Mouse (Mus musculus) cortical plate, adult 2 months (tissue): Measurements from ENCODE around the gene Insr.

Source experiments
- CTCF ChIP-seq: fragments of 200-500 bp; IDR thresholded peaks from 2 replicates; pipeline ENCODE4 v1.5.1; 2011; ENCODE audit warnings: mild to moderate bottlenecking, control low read depth, low read length; ENCODE audit not compliant: insufficient read depth; ENCODE audit errors: extremely low read depth
- POLR2A ChIP-seq: fragments of 200-500 bp; IDR thresholded peaks from 2 replicates; pipeline ENCODE4 v1.6.1; 2011; ENCODE audit warnings: mild to moderate bottlenecking, low read length, control low read depth; ENCODE audit not compliant: insufficient read depth; ENCODE audit errors: extremely low read depth

- TF ChIP-seq CTCF (no peak), POLR2A (no peak)
These were observed 132.9 kb downstream of the Insr start for GRCm38 (mm10) chr8:3146506-3146905.
